Mouse (Mus musculus) ES-E14 (cell line): Measurements from ENCODE around the gene Kdm5a. TPM values are rescaled to one million over a fixed set of nuclear protein-coding genes. Genes with fewer than 3 reads are reported as not detected.

Experiments
- DNase-seq: peaks from one replicate; pipeline ENCODE4 v3.0.0-alpha.2; 2013; ENCODE audit warnings: low read depth, low spot score
- H3K27ac ChIP-seq: 2 replicates; pipeline ENCODE4 v1.5.1; 2012; ENCODE audit warnings: low read depth, mild to moderate bottlenecking, low read length, moderate library complexity, mixed read lengths; ENCODE audit not compliant: poor library complexity, insufficient read depth, severe bottlenecking
- H3K36me3 ChIP-seq: 2 replicates; pipeline ENCODE4 v1.6.1; 2012; ENCODE audit warnings: mild to moderate bottlenecking, low read length, moderate library complexity, mixed read lengths; ENCODE audit not compliant: control insufficient read depth, poor library complexity, insufficient read depth, severe bottlenecking
- H3K4me1 ChIP-seq, 2 experiments: fragments of 150-350 bp in 1 of 2; sonication (generic) in 1 of 2; 2 replicates each; pipeline ENCODE4 v1.6.1; 2012; ENCODE audit warnings: low read length in 2 of 2, mild to moderate bottlenecking in 1 of 2, mixed read lengths in 1 of 2; ENCODE audit not compliant: control insufficient read depth in 2 of 2, insufficient read depth in 2 of 2, poor library complexity in 1 of 2
- H3K4me3 ChIP-seq, 2 experiments: fragments of 150-350 bp in 1 of 2; sonication (generic) in 1 of 2; 2 replicates each; pipeline ENCODE4 v1.5.1; 2012; ENCODE audit warnings: low read length in 2 of 2, low read depth in 1 of 2, mild to moderate bottlenecking in 1 of 2, mixed read lengths in 1 of 2; ENCODE audit not compliant: insufficient read depth in 1 of 2, poor library complexity in 1 of 2, severe bottlenecking in 1 of 2
- H3K9ac ChIP-seq: 2 replicates; pipeline ENCODE4 v1.6.1; 2012; ENCODE audit warnings: low read depth, mild to moderate bottlenecking, low read length, mixed read lengths; ENCODE audit not compliant: poor library complexity, insufficient read depth, severe bottlenecking
- H3K9me3 ChIP-seq: fragments of 150-350 bp; sonication (generic); 2 replicates; pipeline ENCODE4 v1.6.1; 2012; ENCODE audit warnings: low read depth, mild to moderate bottlenecking, low read length; ENCODE audit not compliant: control insufficient read depth, insufficient read depth
- CHD2 ChIP-seq: IDR thresholded peaks from 2 replicates; pipeline ENCODE4 v1.6.1; 2014; ENCODE audit warnings: mild to moderate bottlenecking, low read depth, low read length, inconsistent platforms
- HCFC1 ChIP-seq: IDR thresholded peaks from 2 replicates; pipeline ENCODE4 v1.6.1; 2012; ENCODE audit warnings: low read length, inconsistent platforms, borderline replicate concordance; ENCODE audit not compliant: insufficient read depth
- MAFK ChIP-seq: IDR thresholded peaks from 2 replicates; pipeline ENCODE4 v1.6.1; 2014; ENCODE audit warnings: mild to moderate bottlenecking, low read depth, low read length, inconsistent platforms; ENCODE audit not compliant: insufficient read depth
- ZC3H11A ChIP-seq: IDR thresholded peaks from 2 replicates; pipeline ENCODE4 v1.6.1; 2012; ENCODE audit warnings: low read depth, mild to moderate bottlenecking, inconsistent platforms, low read length, borderline replicate concordance
- ZNF384 ChIP-seq: IDR thresholded peaks from 2 replicates; pipeline ENCODE4 v1.6.1; 2012; ENCODE audit warnings: low read depth, low read length, inconsistent platforms
- in situ Hi-C, 2 experiments: fragments of 600-800 bp; cut with MboI; formaldehyde crosslinking; loops; one replicate each; pipeline ENCODE4 v1.15.1; 2025; ENCODE audit warnings: low sequenced_read_pairs in 2 of 2, inconsistent platforms in 1 of 2; ENCODE audit not compliant: unreplicated experiment in 2 of 2
- total RNA-seq: library from RNA; depleted of rRNA; stranded (reverse); fragments of 300-350 nt; gene quantifications from 2 replicates; pipeline ENCODE4 v1.2.3, GENCODE M21; 2012; rRNA removed

Gene Kdm5a
- 46.6 and 53.3 TPM in 2 replicates for total RNA-seq

DNA sequence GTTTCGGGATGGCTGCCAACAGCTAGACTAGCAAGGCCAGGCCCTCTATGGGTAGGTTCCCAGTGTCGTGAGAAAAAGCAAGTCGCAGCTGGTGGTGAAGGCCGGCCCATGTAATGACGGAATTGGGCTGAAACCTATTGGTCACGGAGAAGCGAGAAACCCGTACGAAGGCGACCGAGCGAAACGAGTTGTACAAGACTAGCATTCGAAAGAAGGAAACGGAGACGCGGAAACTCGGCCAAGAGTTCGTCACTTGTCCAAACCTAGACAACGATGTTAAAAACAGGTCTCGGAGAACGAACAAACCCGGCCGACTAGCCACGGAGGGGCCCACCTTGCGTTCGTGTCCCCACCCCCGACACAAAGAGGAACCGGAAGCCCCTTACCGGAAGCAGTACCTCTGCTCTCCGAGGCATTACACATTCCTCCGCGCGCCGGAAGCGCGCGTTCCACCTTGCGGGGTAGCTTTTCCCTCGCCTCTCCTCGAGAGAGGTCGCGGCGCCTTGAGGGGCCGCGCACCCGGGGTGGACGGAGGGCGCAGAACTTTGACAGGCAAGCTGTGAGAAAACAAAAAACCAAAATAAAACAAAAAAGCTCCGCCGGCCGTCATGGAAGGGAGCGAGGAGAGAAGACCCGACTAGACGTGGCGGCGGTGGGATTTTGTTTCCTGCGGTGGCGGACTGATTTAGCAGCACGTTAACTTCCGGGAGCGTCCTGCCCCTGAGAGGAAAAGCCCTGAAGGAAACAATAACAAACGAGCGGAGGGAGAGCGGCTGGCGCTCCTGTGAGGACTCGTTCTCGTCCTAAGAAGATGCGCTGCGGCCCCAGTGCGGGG is at the start of gene Kdm5a, which contains the start of gene Ccdc77:
Gene Kdm5a (plus strand): TSS at position 437 of the 835 bp plus-strand sequence.
Gene Ccdc77 (minus strand): TSS at position 687 of the 835 bp plus-strand sequence.
- Histone ChIP-seq H3K27ac (peak within 1 kb of the TSS; percentile 74), H3K36me3 (peaks cover 6% of the 10 kb centered on the region; the same call in 1 of the 2 replicates), H3K9me3 (no peaks in the 10 kb centered on the region), H3K4me3 (peak within 1 kb of the TSS; percentile 92 to 97), H3K9ac (peak within 1 kb of the TSS; percentile 92), H3K4me1 (peaks cover 0 to 3% of the 10 kb centered on the region in 2 experiments; a peak in 1 of 4 replicates)
- TF ChIP-seq ZNF384 (no peak), HCFC1 (no peak; the same call in none of the 2 replicates), MAFK (no peak), ZC3H11A (no peak), CHD2 (peak; percentile 33; the same call in 1 of the 2 replicates)
- in situ Hi-C loops: no loop called here
- DNase-seq: peak; percentile 88

- no peak overlapping the region for H3K9ac ChIP-seq
- no peak for TF ChIP-seq HCFC1
- no peak for TF ChIP-seq CHD2
- TF ChIP-seq MAFK: no peak
- no peak for TF ChIP-seq ZNF384
- TF ChIP-seq ZC3H11A: no peak
- H3K9me3 ChIP-seq: no peaks in the 10 kb centered on the region
- H3K4me3 ChIP-seq: no peak overlapping the region
- in situ Hi-C loops: no loop called here
- DNase-seq: no peak
- no peaks in the 10 kb centered on the region for H3K36me3 ChIP-seq
- H3K4me1 ChIP-seq: peaks cover 2 to 4% of the 10 kb centered on the region in 2 experiments; a peak in 3 of 4 replicates
- H3K27ac ChIP-seq: no peak overlapping the region
Observed at GRCm38 (mm10) chr6:120318303-120318940, 45.5 kb upstream of the Kdm5a start.

DNA sequence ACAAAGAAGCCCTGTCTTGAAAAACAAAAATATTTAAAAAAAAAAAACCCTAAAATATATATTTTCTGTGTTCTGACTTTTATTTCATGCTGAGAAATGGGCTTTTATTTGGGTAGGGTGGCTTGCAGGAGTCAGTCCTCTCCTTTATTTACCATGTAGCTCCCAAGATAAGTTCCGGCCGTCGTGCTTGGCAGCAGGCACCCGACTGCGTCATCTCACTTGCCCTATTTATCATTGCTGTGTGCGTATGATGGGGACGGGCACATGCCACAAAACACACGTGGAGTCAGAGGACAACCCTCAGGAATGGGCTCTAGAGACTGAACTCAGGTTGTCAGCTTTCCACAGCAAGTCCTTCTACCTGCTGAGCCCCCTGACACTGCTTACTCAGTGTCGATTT is 44.8 kb upstream of the Kdm5a start:
- Histone ChIP-seq H3K9me3 (no peaks in the 10 kb centered on the region), H3K36me3 (0 out of 2 replicates have a peak, but pooled peaks cover 2% of the 10 kb centered on the region), H3K4me3 (no peak overlapping the region), H3K9ac (no peak overlapping the region), H3K27ac (no peak overlapping the region), H3K4me1 (peaks cover 2 to 4% of the 10 kb centered on the region in 2 experiments; a peak in 3 of 4 replicates)
- TF ChIP-seq ZC3H11A (no peak), CHD2 (no peak), ZNF384 (no peak), HCFC1 (no peak), MAFK (no peak)
- in situ Hi-C loops: no loop called here
- no peak for DNase-seq

DNA sequence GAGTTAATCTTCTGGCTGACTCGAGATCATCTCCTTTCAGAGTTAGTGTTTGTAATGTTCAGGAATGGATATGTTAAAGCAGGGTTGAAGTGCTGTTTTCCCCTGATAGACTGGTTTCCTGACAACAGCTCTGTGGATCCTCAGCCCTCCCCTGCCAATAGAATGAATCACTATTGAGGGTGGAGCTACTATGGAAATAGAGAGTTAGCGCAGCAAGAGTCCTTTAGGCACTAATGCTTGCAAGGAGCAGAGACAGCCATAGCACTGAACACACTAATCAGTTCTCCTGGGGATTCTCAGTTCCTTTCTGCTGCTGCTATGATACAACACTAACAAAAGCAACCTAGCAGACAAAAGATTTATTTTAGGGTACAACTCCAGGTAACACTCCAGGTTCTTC is 43.6 kb upstream of the Kdm5a start:
- no peak overlapping the region for H3K4me3 ChIP-seq
- no peak overlapping the region for H3K27ac ChIP-seq
- H3K9ac ChIP-seq: no peak overlapping the region
- no peak for DNase-seq
- H3K4me1 ChIP-seq: peaks cover 2 to 4% of the 10 kb centered on the region in 2 experiments; a peak in 3 of 4 replicates
- in situ Hi-C loops: no loop called here
- no peaks in the 10 kb centered on the region for H3K9me3 ChIP-seq
- H3K36me3 ChIP-seq: peaks cover 10% of the 10 kb centered on the region
- no peak for TF ChIP-seq MAFK
- no peak for TF ChIP-seq ZC3H11A
- TF ChIP-seq HCFC1: no peak
- TF ChIP-seq CHD2: no peak
- TF ChIP-seq ZNF384: no peak
